Mouse (Mus musculus) limb, embryonic 10.5 days (tissue): ENCODE data around the gene Atg4d. TPM values are rescaled to one million over a fixed set of nuclear protein-coding genes. Genes with fewer than 3 reads are reported as not detected.

Experiments used
- DNase-seq: peaks from one replicate; pipeline ENCODE4 v3.0.0-alpha.2; 2017; ENCODE audit warnings: low spot score
- H3K27ac ChIP-seq: fragments of 300-500 bp; sonication (generic); 2 replicates; pipeline ENCODE4 v1.5.1; 2016; ENCODE audit warnings: mild to moderate bottlenecking
- H3K27me3 ChIP-seq: fragments of 300-500 bp; sonication (generic); 2 replicates; pipeline ENCODE4 v1.6.1; 2016; ENCODE audit warnings: low read depth, mild to moderate bottlenecking; ENCODE audit not compliant: poor library complexity, severe bottlenecking
- H3K36me3 ChIP-seq: fragments of 300-500 bp; sonication (generic); 2 replicates; pipeline ENCODE4 v1.6.1; 2016; ENCODE audit warnings: mild to moderate bottlenecking, moderate library complexity
- H3K4me1 ChIP-seq: fragments of 300-500 bp; sonication (generic); 2 replicates; pipeline ENCODE4 v1.6.1; 2016
- H3K4me3 ChIP-seq: fragments of 300-500 bp; sonication (generic); 2 replicates; pipeline ENCODE4 v1.5.1; 2016; ENCODE audit warnings: mild to moderate bottlenecking, moderate library complexity
- H3K9me3 ChIP-seq: fragments of 300-500 bp; sonication (generic); replicated peaks from 2 replicates; pipeline ENCODE4 v1.6.1; 2016; ENCODE audit warnings: mild to moderate bottlenecking
- WGBS: fragments of 180-500 bp; shearing (Covaris S2); methylation state at CpG from one replicate; pipeline ENCODE4 v1.1.7; 2016; 5-methylcytosine and 5-hydroxymethylcytosine counted together
- polyA plus RNA-seq: library from polyadenylated mRNA; unstranded; fragments of >200 nt; fragmentation: Nextera tagmentation; extraction: Ambion mirVana; gene quantifications from 2 replicates; pipeline ENCODE4 v1.2.1, GENCODE M21; 2016

Atg4d gene
- polyA plus RNA-seq, 1 experiment from 2014 or later = 38.5 TPM

DNA sequence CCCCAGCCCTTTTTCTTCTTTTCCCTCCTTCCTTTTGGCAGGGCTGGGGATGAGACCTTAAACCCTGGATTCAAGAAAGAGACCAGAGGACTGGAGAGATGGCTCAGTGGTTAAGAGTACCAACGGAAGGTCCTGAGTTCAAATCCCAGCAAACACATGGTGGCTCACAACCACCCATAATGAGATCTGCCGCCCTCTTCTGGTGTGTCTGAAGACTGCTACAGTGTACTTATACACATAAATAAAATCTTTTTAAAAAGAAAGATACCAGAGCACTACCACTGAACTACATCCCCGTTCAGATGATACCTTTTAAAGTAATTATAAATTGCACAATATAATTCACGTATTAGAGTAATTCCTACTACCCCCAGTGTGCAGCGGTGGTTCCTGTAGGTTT is 32.2 kb upstream of the Atg4d start:
- 92% methylated on average over 5 of the region's 5 CpGs for WGBS

GRCm38 (mm10) chr9:21233366-21233765 is 31.7 kb upstream of the Atg4d start:
- H3K4me1 ChIP-seq = peaks cover 18% of the 10 kb centered on the region
- H3K4me3 ChIP-seq = no peak overlapping the region
- H3K9me3 ChIP-seq = no peaks in the 10 kb centered on the region
- no peak overlapping the region for H3K27ac ChIP-seq
- H3K27me3 ChIP-seq = no peaks in the 10 kb centered on the region
- DNase-seq = no peak
- peaks cover 82% of the 10 kb centered on the region for H3K36me3 ChIP-seq
- 87% methylated on average over 29 of the region's 29 CpGs for WGBS

More for the DNA sequence above, 32.2 kb upstream of the Atg4d start:
- DNase-seq = no peak
- Histone ChIP-seq H3K27me3 (no peaks in the 10 kb centered on the region), H3K27ac (no peak overlapping the region), H3K4me3 (no peak overlapping the region), H3K4me1 (peaks cover 19% of the 10 kb centered on the region), H3K36me3 (peaks cover 82% of the 10 kb centered on the region), H3K9me3 (no peaks in the 10 kb centered on the region)

- Histone ChIP-seq H3K4me1 (peaks cover 15% of the 10 kb centered on the region), H3K4me3 (no peak overlapping the region), H3K27me3 (no peaks in the 10 kb centered on the region), H3K36me3 (peaks cover 79% of the 10 kb centered on the region), H3K9me3 (no peaks in the 10 kb centered on the region), H3K27ac (no peak overlapping the region)
- WGBS = 78% methylated on average over 28 of the region's 28 CpGs
- no peak for DNase-seq
These were observed 31.3 kb upstream of the Atg4d start for GRCm38 (mm10) chr9:21233805-21234204.

DNA sequence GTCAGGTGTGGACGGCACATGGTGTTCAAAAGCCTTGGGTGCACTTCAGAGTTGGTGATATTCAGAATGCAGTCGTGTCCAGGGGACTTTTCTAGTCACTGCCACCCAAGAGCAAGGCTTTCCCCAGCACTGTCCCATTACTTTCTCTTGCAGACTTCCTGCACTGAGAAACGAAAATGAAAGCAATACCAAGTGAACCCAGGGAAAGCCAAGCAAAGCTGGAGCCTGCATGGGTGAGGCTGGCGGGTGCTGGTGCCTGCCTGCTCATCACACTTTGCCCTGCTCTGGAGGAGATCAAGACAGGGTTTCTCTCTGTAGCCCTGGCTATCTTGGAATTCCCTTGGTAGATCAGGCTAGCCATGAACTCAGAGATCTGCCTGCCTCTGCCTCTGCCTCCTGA is 29.8 kb upstream of the Atg4d start:
- H3K36me3 ChIP-seq = peaks cover 64% of the 10 kb centered on the region

DNA sequence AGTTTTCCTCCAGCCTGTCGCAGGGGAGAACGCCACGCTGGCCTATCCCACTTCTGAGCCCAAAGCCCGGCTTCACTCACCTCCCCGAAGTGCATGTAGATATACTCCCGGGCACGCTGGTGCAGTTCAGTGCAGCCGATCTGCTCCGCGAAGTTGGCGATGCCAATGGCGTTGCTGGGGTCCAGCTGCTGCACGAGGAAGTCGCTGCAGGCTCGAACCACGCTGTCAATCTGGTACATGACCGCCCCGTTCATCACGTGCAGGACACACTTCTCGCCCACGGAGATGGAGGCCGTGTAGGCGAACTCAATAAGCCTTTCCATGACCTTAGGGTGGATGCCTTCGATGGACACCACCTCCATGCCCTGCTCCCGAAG is 28.1 kb upstream of the Atg4d start:
- peaks cover 47% of the 10 kb centered on the region for H3K36me3 ChIP-seq
- 0 out of 2 replicates have a peak overlapping the region, but pooled peaks have one; percentile 98 for H3K27ac ChIP-seq
- peak overlapping the region; percentile 97 for H3K4me3 ChIP-seq
- DNase-seq = no peak
- no peaks in the 10 kb centered on the region for H3K9me3 ChIP-seq
- H3K4me1 ChIP-seq = peaks cover 22% of the 10 kb centered on the region
- 86% methylated on average over 25 of the region's 25 CpGs for WGBS
- H3K27me3 ChIP-seq = peaks cover 14% of the 10 kb centered on the region

More for the DNA sequence above, 29.8 kb upstream of the Atg4d start:
- H3K27me3 ChIP-seq = 0 out of 2 replicates have a peak, but pooled peaks cover 4% of the 10 kb centered on the region
- no peak overlapping the region for H3K4me3 ChIP-seq
- no peaks in the 10 kb centered on the region for H3K9me3 ChIP-seq
- H3K27ac ChIP-seq = no peak overlapping the region
- 87% methylated on average over 4 of the region's 4 CpGs for whole genome bisulfite sequencing
- DNase-seq = no peak
- H3K4me1 ChIP-seq = peaks cover 22% of the 10 kb centered on the region

- DNase-seq = peak; percentile 53
- WGBS = 17% methylated on average over 19 of the region's 19 CpGs
These were observed 27.6 kb upstream of the Atg4d start for GRCm38 (mm10) chr9:21237368-21238003.

GRCm38 (mm10) chr9:21238004-21238732 is 26.9 kb upstream of the Atg4d start:
- H3K27ac ChIP-seq = peak overlapping the region; percentile 98
- peak overlapping the region; percentile 97 for H3K4me3 ChIP-seq
- H3K27me3 ChIP-seq = peaks cover 26% of the 10 kb centered on the region
- WGBS = 2% methylated on average over 31 of the region's 31 CpGs
- H3K4me1 ChIP-seq = peaks cover 22% of the 10 kb centered on the region
- no peaks in the 10 kb centered on the region for H3K9me3 ChIP-seq
- peak; percentile 58 for DNase-seq
- H3K36me3 ChIP-seq = peaks cover 35% of the 10 kb centered on the region

More at GRCm38 (mm10) chr9:21237368-21238003, 27.6 kb upstream of the Atg4d start:
- Histone ChIP-seq H3K4me1 (peaks cover 22% of the 10 kb centered on the region), H3K4me3 (peak overlapping the region; percentile 97), H3K9me3 (no peaks in the 10 kb centered on the region), H3K27me3 (peaks cover 19% of the 10 kb centered on the region), H3K36me3 (peaks cover 42% of the 10 kb centered on the region), H3K27ac (peak overlapping the region; percentile 98)

DNA sequence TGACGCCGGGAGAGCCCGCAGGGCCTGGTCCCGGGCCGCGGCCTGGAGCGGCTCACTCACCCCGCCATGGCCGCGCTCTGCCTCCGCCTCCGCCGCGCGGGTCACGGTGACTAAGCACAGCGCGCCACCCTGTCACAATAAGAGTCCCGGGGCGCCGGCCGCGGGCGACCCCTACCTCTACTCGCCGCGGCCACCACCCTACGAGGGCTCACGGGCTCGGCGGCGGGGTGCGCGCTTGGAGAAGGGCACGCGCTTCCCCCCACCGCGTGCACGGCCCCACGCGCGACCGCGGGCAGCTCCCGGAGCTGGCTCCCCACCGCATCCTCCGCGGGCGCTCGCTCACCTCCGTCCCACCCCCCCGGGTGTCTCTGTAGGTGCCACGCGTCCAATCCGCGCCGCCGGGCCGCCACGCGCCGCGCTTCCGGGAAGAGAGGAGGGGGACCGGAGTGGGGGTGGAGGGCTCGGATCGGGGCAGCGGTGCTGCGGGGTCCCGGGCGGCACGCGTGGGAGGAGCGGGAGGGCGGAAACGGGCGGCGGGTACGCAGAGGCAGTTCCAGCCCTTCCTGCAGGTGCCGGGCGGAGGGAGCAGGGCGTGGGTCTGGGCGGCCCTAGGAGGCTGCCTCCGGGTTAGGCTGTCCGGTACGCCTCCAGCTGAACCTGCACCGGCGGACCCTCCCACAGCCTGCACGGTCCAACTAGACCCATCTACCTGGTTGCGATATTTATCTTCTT is 26.2 kb upstream of the Atg4d start, which contains the start of gene Keap1:
Keap1 (minus strand) TSS at position 629 of the 732 bp plus-strand sequence.
- DNase-seq = peak; percentile 91
- Histone ChIP-seq H3K4me1 (peaks cover 25% of the 10 kb centered on the region), H3K36me3 (peaks cover 28% of the 10 kb centered on the region), H3K27me3 (peaks cover 33% of the 10 kb centered on the region), H3K27ac (peak within 1 kb of the TSS; percentile 98), H3K4me3 (peak within 1 kb of the TSS; percentile 97), H3K9me3 (no peaks in the 10 kb centered on the region)
- under 1% methylated on average over 88 of the region's 90 CpGs for WGBS

DNA sequence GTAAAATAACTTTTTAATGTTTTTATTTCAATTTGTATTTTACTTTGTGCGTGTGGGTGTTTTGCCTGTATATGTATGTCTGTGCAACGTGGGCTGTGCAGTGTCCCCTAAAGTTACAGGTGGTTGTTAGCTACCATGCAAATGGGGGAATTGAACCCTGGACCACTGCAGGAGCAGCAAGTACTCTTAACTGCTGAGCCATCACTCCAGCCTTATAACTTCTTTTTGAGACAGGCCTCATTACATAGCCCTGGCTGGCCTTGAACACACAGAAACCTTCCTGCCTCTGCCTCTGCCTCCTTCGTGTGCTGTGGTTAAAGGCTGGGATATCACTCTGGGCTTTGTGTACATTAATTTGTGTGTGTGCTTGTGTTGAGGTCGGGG is 25.6 kb upstream of the Atg4d start:
- H3K27ac ChIP-seq = peak overlapping the region; percentile 98
- no peaks in the 10 kb centered on the region for H3K9me3 ChIP-seq
- peaks cover 22% of the 10 kb centered on the region for H3K36me3 ChIP-seq
- H3K27me3 ChIP-seq = peaks cover 38% of the 10 kb centered on the region
- peaks cover 30% of the 10 kb centered on the region for H3K4me1 ChIP-seq
- DNase-seq = no peak
- 43% methylated on average over 4 of the region's 4 CpGs for WGBS
- H3K4me3 ChIP-seq = peak overlapping the region; percentile 97

DNA sequence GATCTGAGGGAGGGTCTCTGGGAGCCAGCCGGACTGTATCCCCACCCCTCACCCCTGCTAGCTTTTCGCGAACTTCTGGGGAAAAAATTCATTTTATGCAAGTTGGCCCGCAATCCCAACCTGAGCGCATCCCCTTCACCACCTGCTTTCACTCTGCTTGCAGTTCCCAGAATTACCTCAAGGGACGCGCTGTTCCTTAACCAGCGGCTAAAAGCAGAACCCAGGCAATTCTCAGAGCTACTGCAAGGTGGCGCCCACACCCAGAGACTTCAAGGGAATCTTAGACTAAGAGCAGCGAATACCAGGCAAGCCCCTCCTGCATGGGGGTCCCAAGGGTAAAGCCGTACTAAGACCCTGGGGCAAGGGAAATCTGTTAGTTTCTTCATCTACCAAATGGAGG is 23.8 kb upstream of the Atg4d start:
- WGBS = 5% methylated on average over 11 of the region's 11 CpGs
- H3K27ac ChIP-seq = no peak overlapping the region
- no peaks in the 10 kb centered on the region for H3K9me3 ChIP-seq
- peaks cover 5% of the 10 kb centered on the region for H3K36me3 ChIP-seq
- no peak overlapping the region for H3K4me3 ChIP-seq
- peaks cover 40% of the 10 kb centered on the region for H3K4me1 ChIP-seq
- peaks cover 57% of the 10 kb centered on the region for H3K27me3 ChIP-seq
- DNase-seq = peak; percentile 89

DNA sequence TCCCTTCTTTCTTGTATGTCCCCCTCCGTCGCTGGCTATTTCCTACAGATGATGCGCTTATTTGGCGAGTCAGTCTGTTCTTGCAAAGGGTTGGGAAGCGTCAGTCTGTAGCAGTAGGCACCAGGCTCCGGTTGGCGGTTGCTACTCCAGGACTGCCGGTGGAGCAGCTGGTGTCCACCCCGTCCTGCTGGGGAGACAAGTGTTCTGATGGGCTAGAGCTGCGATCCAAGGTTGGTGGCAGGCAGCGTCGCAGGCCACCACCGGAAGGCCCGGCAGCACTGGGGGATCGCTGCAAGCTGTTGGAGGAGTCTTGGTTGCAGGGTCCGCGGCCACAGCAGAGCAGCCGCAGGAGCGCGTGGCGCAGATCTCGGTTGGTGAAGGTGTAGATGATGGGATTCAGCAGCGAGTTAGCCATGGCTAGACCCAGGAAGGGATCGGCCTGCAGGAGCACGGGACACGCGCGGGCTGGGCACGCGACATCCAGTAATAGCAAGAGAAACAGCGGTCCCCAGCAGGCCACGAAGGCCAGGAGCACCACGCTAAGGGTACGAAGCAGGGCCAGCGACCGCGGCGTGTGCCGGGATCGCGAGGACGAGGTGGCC is 21.2 kb upstream of the Atg4d start:
- Histone ChIP-seq H3K9me3 (no peaks in the 10 kb centered on the region), H3K36me3 (no peaks in the 10 kb centered on the region), H3K4me3 (peak overlapping the region; percentile 57), H3K4me1 (peaks cover 33% of the 10 kb centered on the region), H3K27ac (peak overlapping the region; percentile 68), H3K27me3 (peaks cover 83% of the 10 kb centered on the region)
- DNase-seq = no peak
- 17% methylated on average over 42 of the region's 42 CpGs for WGBS

DNA sequence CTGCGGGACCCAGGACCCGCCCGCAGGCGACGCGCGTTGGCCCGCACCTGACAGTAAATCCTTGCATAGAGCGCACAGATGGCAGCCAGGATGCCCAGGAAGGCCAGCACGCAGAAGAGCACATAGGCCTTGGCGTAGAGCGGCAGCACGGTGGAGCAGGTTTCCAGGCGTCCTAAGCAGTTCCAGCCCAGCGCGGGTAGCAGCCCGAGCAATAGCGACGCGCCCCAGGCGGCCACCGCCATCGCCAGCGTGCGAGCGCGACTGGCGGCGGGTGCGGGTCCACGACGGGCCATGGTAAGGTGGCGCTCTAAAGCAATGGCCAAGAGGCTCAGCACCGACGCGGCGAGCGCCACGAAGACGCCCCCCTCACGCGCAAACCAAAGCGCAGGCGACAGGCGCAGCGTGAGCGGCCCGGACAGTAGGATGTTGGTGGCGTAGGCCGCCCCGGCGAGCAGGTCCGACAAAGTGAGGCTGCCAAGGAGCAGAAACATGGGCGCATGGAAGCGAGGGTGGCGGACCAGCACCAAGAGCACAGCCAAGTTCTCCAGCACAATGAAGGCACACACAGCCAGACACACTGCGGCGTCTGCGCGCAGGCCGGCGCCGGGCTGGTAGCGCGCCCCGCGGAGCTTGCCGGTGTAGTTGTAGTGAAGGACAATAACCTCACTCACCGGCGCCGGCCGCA is 20.5 kb upstream of the Atg4d start:
- under 1% methylated on average over 72 of the region's 72 CpGs for WGBS
- Histone ChIP-seq H3K4me3 (peak overlapping the region; percentile 57), H3K36me3 (no peaks in the 10 kb centered on the region), H3K27ac (peak overlapping the region; percentile 68), H3K4me1 (peaks cover 28% of the 10 kb centered on the region), H3K9me3 (no peaks in the 10 kb centered on the region), H3K27me3 (peaks cover 90% of the 10 kb centered on the region)
- peak; percentile 71 for DNase-seq
